Mouse (Mus musculus) embryonic facial prominence, embryonic 13.5 days (tissue): ENCODE measurements around the gene Cox17. TPM values are rescaled to one million over a fixed set of nuclear protein-coding genes. Genes with fewer than 3 reads are reported as not detected.

Experiments
- ATAC-seq: fragments of 200-750 bp; cut with Nextera tagmentation; 2 replicates; pipeline ENCODE4 v1.8.0; 2017; ENCODE audit warnings: low read depth; ENCODE audit not compliant: insufficient number of reproducible peaks, insufficient read depth, low FRiP score, low TSS enrichment
- H3K27ac ChIP-seq: fragments of 300-500 bp; sonication (generic); 2 replicates; pipeline ENCODE4 v1.5.1; 2015; ENCODE audit warnings: moderate library complexity, mild to moderate bottlenecking, inconsistent platforms
- H3K27me3 ChIP-seq: fragments of 300-500 bp; sonication (generic); 2 replicates; pipeline ENCODE4 v1.6.1; 2015; ENCODE audit warnings: mild to moderate bottlenecking, inconsistent platforms
- H3K36me3 ChIP-seq: fragments of 300-500 bp; sonication (generic); 2 replicates; pipeline ENCODE4 v1.6.1; 2015; ENCODE audit warnings: mild to moderate bottlenecking, inconsistent platforms
- H3K4me1 ChIP-seq: fragments of 300-500 bp; sonication (generic); 2 replicates; pipeline ENCODE4 v1.6.1; 2015; ENCODE audit warnings: inconsistent platforms
- H3K4me2 ChIP-seq: fragments of 300-500 bp; sonication (generic); 2 replicates; pipeline ENCODE4 v1.6.1; 2015; ENCODE audit warnings: moderate library complexity, mild to moderate bottlenecking, inconsistent platforms
- H3K4me3 ChIP-seq: fragments of 300-500 bp; sonication (generic); 2 replicates; pipeline ENCODE4 v1.5.1; 2015; ENCODE audit warnings: mild to moderate bottlenecking, inconsistent platforms
- H3K9ac ChIP-seq: fragments of 300-500 bp; sonication (generic); 2 replicates; pipeline ENCODE4 v1.6.1; 2015; ENCODE audit warnings: mild to moderate bottlenecking, inconsistent platforms
- H3K9me3 ChIP-seq: fragments of 300-500 bp; sonication (generic); 2 replicates; pipeline ENCODE4 v1.6.1; 2016; ENCODE audit warnings: inconsistent platforms
- WGBS: fragments of 180-500 bp; shearing (Covaris S2); methylation state at CpG from one replicate; pipeline ENCODE4 v1.1.7; 2015; ENCODE audit warnings: mixed read lengths; 5-methylcytosine and 5-hydroxymethylcytosine counted together
- polyA plus RNA-seq: library from polyadenylated mRNA; unstranded; fragments of >200 nt; fragmentation: Nextera tagmentation; extraction: Ambion mirVana; gene quantifications from 2 replicates; pipeline ENCODE4 v1.2.1, GENCODE M21; 2015

Gene Cox17
- 104 and 105 TPM in 2 replicates for polyA plus RNA-seq

GRCm38 (mm10) chr16:38346529-38347325, at the start of gene Cox17, which contains the start of gene Gm21987:
Cox17 (plus strand) TSS chr16:38346991.
Gm21987 (plus strand) TSS chr16:38347040.
- peaks cover 12% of the 10 kb centered on the region; the same call in 1 of the 2 replicates for H3K4me1 ChIP-seq
- H3K4me3 ChIP-seq, result peak within 1 kb of the TSS; percentile 96
- ATAC-seq, result peak; percentile 87
- peak within 1 kb of the TSS; percentile 69 for H3K4me2 ChIP-seq
- H3K9me3 ChIP-seq, result no peaks in the 10 kb centered on the region
- 3% methylated on average over 35 of the region's 35 CpGs for WGBS
- H3K36me3 ChIP-seq, result peaks cover 25% of the 10 kb centered on the region
- peak within 1 kb of the TSS; percentile 83 for H3K27ac ChIP-seq
- H3K9ac ChIP-seq, result peak within 1 kb of the TSS; percentile 93
- H3K27me3 ChIP-seq, result no peaks in the 10 kb centered on the region

GRCm38 (mm10) chr16:38298410-38298809, 48.4 kb upstream of the Cox17 start:
- Histone ChIP-seq H3K4me3 (no peak overlapping the region), H3K27ac (no peak overlapping the region), H3K36me3 (no peaks in the 10 kb centered on the region), H3K27me3 (no peaks in the 10 kb centered on the region), H3K4me1 (peaks cover 8% of the 10 kb centered on the region; the same call in 1 of the 2 replicates), H3K4me2 (no peak overlapping the region), H3K9ac (no peak overlapping the region), H3K9me3 (no peaks in the 10 kb centered on the region)
- WGBS, result 78% methylated on average over 6 of the region's 6 CpGs
- ATAC-seq, result no peak

GRCm38 (mm10) chr16:38302367-38302766, 44.4 kb upstream of the Cox17 start:
- no peak overlapping the region for H3K9ac ChIP-seq
- no peaks in the 10 kb centered on the region for H3K9me3 ChIP-seq
- H3K4me2 ChIP-seq, result no peak overlapping the region
- 85% methylated on average over 13 of the region's 13 CpGs for WGBS
- ATAC-seq, result no peak
- H3K4me3 ChIP-seq, result no peak overlapping the region
- H3K4me1 ChIP-seq, result peaks cover 27% of the 10 kb centered on the region
- H3K27me3 ChIP-seq, result no peaks in the 10 kb centered on the region
- no peaks in the 10 kb centered on the region for H3K36me3 ChIP-seq
- H3K27ac ChIP-seq, result no peak overlapping the region

GRCm38 (mm10) chr16:38304460-38305194, 42.2 kb upstream of the Cox17 start:
- Histone ChIP-seq H3K4me1 (peaks cover 28% of the 10 kb centered on the region), H3K36me3 (no peaks in the 10 kb centered on the region), H3K9ac (no peak overlapping the region), H3K9me3 (no peaks in the 10 kb centered on the region), H3K4me2 (peak overlapping the region; percentile 18), H3K27me3 (no peaks in the 10 kb centered on the region), H3K4me3 (no peak overlapping the region), H3K27ac (no peak overlapping the region)
- no peak for ATAC-seq
- 68% methylated on average over 17 of the region's 17 CpGs for WGBS

GRCm38 (mm10) chr16:38306571-38307220, 40.1 kb upstream of the Cox17 start:
- H3K36me3 ChIP-seq, result no peaks in the 10 kb centered on the region
- WGBS, result 40% methylated on average over 18 of the region's 18 CpGs
- H3K4me1 ChIP-seq, result peaks cover 26% of the 10 kb centered on the region
- H3K9me3 ChIP-seq, result no peaks in the 10 kb centered on the region
- no peak overlapping the region for H3K9ac ChIP-seq
- no peak for ATAC-seq
- peak overlapping the region; percentile 22 for H3K4me2 ChIP-seq
- H3K27me3 ChIP-seq, result no peaks in the 10 kb centered on the region
- no peak overlapping the region for H3K4me3 ChIP-seq
- H3K27ac ChIP-seq, result no peak overlapping the region

- Histone ChIP-seq H3K27ac (no peak overlapping the region), H3K4me1 (peaks cover 21% of the 10 kb centered on the region), H3K9ac (no peak overlapping the region), H3K9me3 (no peaks in the 10 kb centered on the region), H3K4me2 (no peak overlapping the region), H3K4me3 (no peak overlapping the region), H3K36me3 (no peaks in the 10 kb centered on the region), H3K27me3 (no peaks in the 10 kb centered on the region)
- no peak for ATAC-seq
- WGBS, result 37% methylated on average over 5 of the region's 5 CpGs
Observed at GRCm38 (mm10) chr16:38307221-38307605, 39.6 kb upstream of the Cox17 start.

GRCm38 (mm10) chr16:38307651-38308050, 39.1 kb upstream of the Cox17 start:
- H3K36me3 ChIP-seq, result no peaks in the 10 kb centered on the region
- H3K9ac ChIP-seq, result no peak overlapping the region
- no peak overlapping the region for H3K4me2 ChIP-seq
- ATAC-seq, result no peak
- H3K9me3 ChIP-seq, result no peaks in the 10 kb centered on the region
- 52% methylated on average over 7 of the region's 7 CpGs for WGBS
- H3K4me3 ChIP-seq, result no peak overlapping the region
- H3K27ac ChIP-seq, result no peak overlapping the region
- no peaks in the 10 kb centered on the region for H3K27me3 ChIP-seq
- peaks cover 20% of the 10 kb centered on the region for H3K4me1 ChIP-seq

GRCm38 (mm10) chr16:38308195-38308594, 38.6 kb upstream of the Cox17 start:
- Histone ChIP-seq H3K36me3 (no peaks in the 10 kb centered on the region), H3K4me3 (no peak overlapping the region), H3K4me2 (no peak overlapping the region), H3K9ac (no peak overlapping the region), H3K27ac (no peak overlapping the region), H3K9me3 (no peaks in the 10 kb centered on the region), H3K4me1 (peaks cover 20% of the 10 kb centered on the region), H3K27me3 (no peaks in the 10 kb centered on the region)
- 85% methylated on average over 11 of the region's 11 CpGs for WGBS
- ATAC-seq, result no peak

- H3K4me1 ChIP-seq, result no peaks in the 10 kb centered on the region
Observed at GRCm38 (mm10) chr16:38318492-38318891, 28.3 kb upstream of the Cox17 start.

GRCm38 (mm10) chr16:38319087-38319486, 27.7 kb upstream of the Cox17 start:
- no peak overlapping the region for H3K4me3 ChIP-seq
- H3K4me2 ChIP-seq, result no peak overlapping the region
- H3K27me3 ChIP-seq, result no peaks in the 10 kb centered on the region
- H3K27ac ChIP-seq, result no peak overlapping the region
- H3K4me1 ChIP-seq, result no peaks in the 10 kb centered on the region
- no peaks in the 10 kb centered on the region for H3K36me3 ChIP-seq
- H3K9me3 ChIP-seq, result no peaks in the 10 kb centered on the region
- WGBS, result 90% methylated on average over 4 of the region's 4 CpGs
- H3K9ac ChIP-seq, result no peak overlapping the region
- ATAC-seq, result no peak

More at GRCm38 (mm10) chr16:38318492-38318891, 28.3 kb upstream of the Cox17 start:
- no peak overlapping the region for H3K27ac ChIP-seq
- no peak for ATAC-seq
- H3K9me3 ChIP-seq, result no peaks in the 10 kb centered on the region
- H3K27me3 ChIP-seq, result no peaks in the 10 kb centered on the region
- no peak overlapping the region for H3K4me3 ChIP-seq
- H3K9ac ChIP-seq, result no peak overlapping the region
- no peaks in the 10 kb centered on the region for H3K36me3 ChIP-seq
- 73% methylated on average over 9 of the region's 9 CpGs for WGBS
- no peak overlapping the region for H3K4me2 ChIP-seq

GRCm38 (mm10) chr16:38321452-38321935, 25.3 kb upstream of the Cox17 start:
- no peaks in the 10 kb centered on the region for H3K9me3 ChIP-seq
- no peak for ATAC-seq
- H3K27me3 ChIP-seq, result no peaks in the 10 kb centered on the region
- peak overlapping the region; percentile 21 for H3K4me3 ChIP-seq
- WGBS, result 27% methylated on average over 15 of the region's 17 CpGs
- no peak overlapping the region for H3K27ac ChIP-seq
- no peaks in the 10 kb centered on the region for H3K36me3 ChIP-seq
- no peaks in the 10 kb centered on the region for H3K4me1 ChIP-seq
- no peak overlapping the region for H3K9ac ChIP-seq
- peak overlapping the region; percentile 51 for H3K4me2 ChIP-seq
